Mouse (Mus musculus): ENCODE results near the gene Pard6b. TPM values are rescaled to one million over a fixed set of nuclear protein-coding genes. Genes with fewer than 3 reads are reported as not detected.

Pard6b gene
- total and polyA plus RNA-seq, 3 experiments: 3.9 to 7.6 TPM; not detected in 1

DNA sequence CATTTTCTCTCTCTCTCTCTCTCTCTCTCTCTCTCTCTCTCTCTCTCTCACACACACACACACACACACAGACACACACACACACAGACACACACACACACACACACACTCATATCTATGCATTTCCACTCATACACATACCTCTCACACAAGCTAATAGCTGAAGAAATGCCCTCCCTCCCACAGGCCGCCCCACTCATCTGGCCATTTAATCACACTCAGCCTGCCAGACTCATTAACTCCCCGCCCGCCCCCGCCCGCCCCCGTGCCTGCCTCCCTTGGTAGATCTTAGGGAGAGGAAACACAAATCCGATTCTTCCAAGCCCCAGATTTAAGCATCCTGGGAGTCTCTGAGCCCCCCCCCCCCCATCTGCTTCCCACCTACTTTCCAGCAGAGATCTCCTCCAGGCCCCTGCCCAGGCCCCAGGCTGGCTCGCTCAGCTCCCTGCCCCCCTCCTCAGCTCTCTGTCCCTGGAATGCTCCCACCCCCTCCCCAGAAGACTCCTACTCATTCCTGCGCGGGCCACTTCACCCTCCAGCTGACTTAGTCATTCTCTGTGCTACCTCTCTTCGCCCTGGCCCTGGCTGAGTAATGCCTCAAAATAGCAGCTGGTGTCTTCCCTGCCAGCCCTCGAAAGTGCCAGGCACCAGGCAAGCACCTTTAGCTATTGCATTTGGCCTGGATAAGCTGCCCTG is 8.2 kb upstream of the Pard6b start:
- no peak overlapping the region for H3K9ac ChIP-seq (ENCODE audit: control insufficient read depth, low read depth, low read length, poor library complexity, severe bottlenecking)
- H3K27ac ChIP-seq (ENCODE audit: control insufficient read depth, low read depth, low read length): no peak overlapping the region
- no peaks in the 10 kb centered on the region for H3K4me1 ChIP-seq (ENCODE audit: control insufficient read depth in 1 of 2, insufficient read depth in 2 of 2, low read length in 2 of 2)
- no peaks in the 10 kb centered on the region for H3K9me3 ChIP-seq (replicated peaks; ENCODE audit: insufficient read depth, low read length)
- DNase-seq (ENCODE audit: low read depth, low spot score): no peak
- H3K79me2 ChIP-seq (ENCODE audit: control insufficient read depth, insufficient read depth, low read length, poor library complexity): no peaks in the 10 kb centered on the region
- peaks cover 0 to 2% of the 10 kb centered on the region in 2 experiments for H3K27me3 ChIP-seq (ENCODE audit: control insufficient read depth in 1 of 2, insufficient read depth in 2 of 2, low read length in 2 of 2)
- no peaks in the 10 kb centered on the region for H3K36me3 ChIP-seq (ENCODE audit: control insufficient read depth in 1 of 2, insufficient read depth in 2 of 2, low read length in 2 of 2)
- TF ChIP-seq ZKSCAN1 (IDR thresholded peaks at IDR 0.05; ENCODE audit: low read depth, low read length) (no peak), POLR2AphosphoS2 (IDR thresholded peaks at IDR 0.05; ENCODE audit: low read length) (no peak), ZNF384 (IDR thresholded peaks at IDR 0.05; ENCODE audit: low read depth, low read length) (no peak), SMC3 (IDR thresholded peaks at IDR 0.05; ENCODE audit: low read depth, low read length) (no peak), USF1 (IDR thresholded peaks at IDR 0.05; ENCODE audit: low read depth, low read length) (no peak), TCF12 (IDR thresholded peaks at IDR 0.05; ENCODE audit: low read depth, low read length) (no peak), BHLHE40 (IDR thresholded peaks at IDR 0.05; ENCODE audit: borderline replicate concordance, low read depth, low read length) (no peak), CTCF (IDR thresholded peaks at IDR 0.05 in 2 of 3, conservative IDR thresholded peaks at IDR 0.05 in 1 of 3; ENCODE audit: control insufficient read depth in 1 of 3, insufficient read depth in 1 of 3, low read depth in 2 of 3, low read length in 3 of 3, poor library complexity in 1 of 3, severe bottlenecking in 1 of 3) (no peak), RAD21 (IDR thresholded peaks at IDR 0.05; ENCODE audit: low read depth, low read length) (no peak), CHD1 (IDR thresholded peaks at IDR 0.05; ENCODE audit: low read depth, low read length) (no peak), UBTF (IDR thresholded peaks at IDR 0.05; ENCODE audit: borderline replicate concordance, insufficient read depth, low read depth, low read length) (no peak), MYB (IDR thresholded peaks at IDR 0.05; ENCODE audit: low read depth, low read length) (no peak), NELFE (IDR thresholded peaks at IDR 0.05; ENCODE audit: low read depth, low read length) (no peak), EP300 (IDR thresholded peaks at IDR 0.05; ENCODE audit: low read depth in 1 of 2, low read length in 2 of 2) (no peak), MYC (IDR thresholded peaks at IDR 0.05; ENCODE audit: low read depth, low read length) (no peak), TBP (IDR thresholded peaks at IDR 0.05; ENCODE audit: low read depth, low read length) (no peak), E2F4 (IDR thresholded peaks at IDR 0.05; ENCODE audit: borderline replicate concordance, low read depth, low read length) (no peak), POLR2AphosphoS5 (IDR thresholded peaks at IDR 0.05; ENCODE audit: borderline replicate concordance, low read depth, low read length) (no peak)
- no peak overlapping the region for H3K4me3 ChIP-seq (ENCODE audit: control insufficient read depth in 1 of 2, insufficient read depth in 1 of 2, low read depth in 2 of 2, low read length in 2 of 2)

DNA sequence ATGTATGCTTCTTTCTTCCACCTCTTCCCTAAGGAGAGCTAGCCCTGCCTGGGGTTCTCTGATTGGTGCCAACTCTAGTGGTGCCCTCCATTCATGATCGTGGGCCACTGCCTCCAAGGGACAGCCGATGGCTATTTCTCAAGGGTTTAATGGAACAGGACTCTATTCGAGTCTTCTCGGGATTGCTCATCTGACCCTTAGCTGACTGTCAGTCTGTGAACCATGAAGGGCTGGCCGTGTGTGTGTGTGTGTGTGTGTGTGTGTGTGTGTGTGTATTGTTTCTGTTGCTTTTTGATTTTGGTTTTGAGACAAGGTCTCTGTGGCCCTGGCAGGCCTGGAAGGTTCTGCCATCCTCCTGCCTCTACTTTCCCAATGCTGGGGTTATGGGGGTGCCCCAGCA is 7.1 kb upstream of the Pard6b start:
- H3K9ac ChIP-seq (ENCODE audit: control insufficient read depth, low read depth, low read length, poor library complexity, severe bottlenecking): no peak overlapping the region
- H3K27me3 ChIP-seq (ENCODE audit: control insufficient read depth in 1 of 2, insufficient read depth in 2 of 2, low read length in 2 of 2): peaks cover 0 to 2% of the 10 kb centered on the region in 2 experiments; a peak in 2 of 4 replicates
- peaks cover 0 to 4% of the 10 kb centered on the region in 2 experiments; a peak in 1 of 4 replicates for H3K4me1 ChIP-seq (ENCODE audit: control insufficient read depth in 1 of 2, insufficient read depth in 2 of 2, low read length in 2 of 2)
- no peak overlapping the region for H3K4me3 ChIP-seq (ENCODE audit: control insufficient read depth in 1 of 2, insufficient read depth in 1 of 2, low read depth in 2 of 2, low read length in 2 of 2)
- H3K9me3 ChIP-seq (replicated peaks; ENCODE audit: insufficient read depth, low read length): no peaks in the 10 kb centered on the region
- no peaks in the 10 kb centered on the region for H3K79me2 ChIP-seq (ENCODE audit: control insufficient read depth, insufficient read depth, low read length, poor library complexity)
- H3K27ac ChIP-seq (ENCODE audit: control insufficient read depth, low read depth, low read length): no peak overlapping the region
- DNase-seq (ENCODE audit: low read depth, low spot score): no peak
- H3K36me3 ChIP-seq (ENCODE audit: control insufficient read depth in 1 of 2, insufficient read depth in 2 of 2, low read length in 2 of 2): no peaks in the 10 kb centered on the region
- TF ChIP-seq ZNF384 (IDR thresholded peaks at IDR 0.05; ENCODE audit: low read depth, low read length): no peak
- no peak for TF ChIP-seq MYB (IDR thresholded peaks at IDR 0.05; ENCODE audit: low read depth, low read length)
- TF ChIP-seq CHD2 (IDR thresholded peaks at IDR 0.05; ENCODE audit: low read length): no peak
- no peak for TF ChIP-seq POLR2AphosphoS5 (IDR thresholded peaks at IDR 0.05; ENCODE audit: borderline replicate concordance, low read depth, low read length)
- no peak for TF ChIP-seq EP300 (IDR thresholded peaks at IDR 0.05; ENCODE audit: low read depth in 1 of 2, low read length in 2 of 2)
- TF ChIP-seq KAT2A (conservative IDR thresholded peaks at IDR 0.05; ENCODE audit: low read depth, low read length): no peak
- no peak for TF ChIP-seq UBTF (IDR thresholded peaks at IDR 0.05; ENCODE audit: borderline replicate concordance, insufficient read depth, low read depth, low read length)
- no peak for TF ChIP-seq MAFK (IDR thresholded peaks at IDR 0.05; ENCODE audit: borderline replicate concordance, low read depth, low read length)
- no peak for TF ChIP-seq SIN3A (IDR thresholded peaks at IDR 0.05; ENCODE audit: low read length)

Data from MEL (cell line).